Mouse (Mus musculus) testis, adult 2 months (tissue): ENCODE measurements at regions not wholly inside any gene's neighbourhood (a gene's known extent, or its start where the extent isn't known, plus 50 kb on each side); places are given as distances from the start of the nearest gene placed in this dataset.

Experiments
- H3K27ac ChIP-seq: fragments of 200-500 bp; 2 replicates; pipeline ENCODE4 v1.5.1; 2012; ENCODE audit warnings: low read depth, low read length; ENCODE audit not compliant: control insufficient read depth, insufficient read depth
- H3K27me3 ChIP-seq: fragments of 200-500 bp; 2 replicates; pipeline ENCODE4 v1.6.1; 2012; ENCODE audit warnings: mild to moderate bottlenecking, low read length, moderate library complexity; ENCODE audit not compliant: control insufficient read depth, insufficient read depth
- H3K36me3 ChIP-seq: fragments of 200-500 bp; 2 replicates; pipeline ENCODE4 v1.6.1; 2012; ENCODE audit warnings: mild to moderate bottlenecking, low read length; ENCODE audit not compliant: control insufficient read depth, insufficient read depth
- H3K4me1 ChIP-seq: fragments of 200-500 bp; 2 replicates; pipeline ENCODE4 v1.6.1; 2012; ENCODE audit warnings: low read length; ENCODE audit not compliant: control insufficient read depth, insufficient read depth
- H3K4me3 ChIP-seq: fragments of 200-500 bp; 2 replicates; pipeline ENCODE4 v1.5.1; 2012; ENCODE audit warnings: low read depth, mild to moderate bottlenecking, low read length, moderate library complexity, mixed read lengths; ENCODE audit not compliant: control insufficient read depth
- CTCF ChIP-seq: fragments of 200-500 bp; IDR thresholded peaks from 2 replicates; pipeline ENCODE4 v1.5.1; 2012; ENCODE audit warnings: low read depth, mild to moderate bottlenecking, inconsistent platforms, low read length, moderate library complexity; ENCODE audit not compliant: control insufficient read depth, insufficient read depth, insufficient replicate concordance
- POLR2A ChIP-seq: fragments of 200-500 bp; IDR thresholded peaks from 2 replicates; pipeline ENCODE4 v1.6.1; 2012; ENCODE audit warnings: low read depth, mild to moderate bottlenecking, inconsistent platforms, low read length, moderate library complexity; ENCODE audit not compliant: control insufficient read depth

GRCm38 (mm10) chr2:30693206-30694035 is 98.6 kb downstream of the Cstad start:
- Histone ChIP-seq H3K27ac (peak overlapping the region; percentile 69), H3K4me3 (peak overlapping the region; percentile 78), H3K4me1 (peaks cover 10% of the 10 kb centered on the region), H3K27me3 (no peaks in the 10 kb centered on the region), H3K36me3 (no peaks in the 10 kb centered on the region)
- TF ChIP-seq POLR2A, result peak; percentile 14; the same call in 1 of the 2 replicates
- no peak for TF ChIP-seq CTCF

GRCm38 (mm10) chr2:30692561-30693205 is 97.8 kb downstream of the Cstad start:
- Histone ChIP-seq H3K4me3 (peak overlapping the region; percentile 78), H3K4me1 (peaks cover 10% of the 10 kb centered on the region)
- TF ChIP-seq CTCF (no peak), POLR2A (no peak)

GRCm38 (mm10) chr2:30691857-30692560 is 97.2 kb downstream of the Cstad start:
- Histone ChIP-seq H3K36me3 (no peaks in the 10 kb centered on the region), H3K4me3 (peak overlapping the region; percentile 78; the same call in 1 of the 2 replicates), H3K27ac (0 out of 2 replicates have a peak overlapping the region, but pooled peaks have one; percentile 8), H3K27me3 (no peaks in the 10 kb centered on the region), H3K4me1 (peaks cover 14% of the 10 kb centered on the region)
- TF ChIP-seq POLR2A (no peak), CTCF (no peak)

More at GRCm38 (mm10) chr2:30692561-30693205, 97.8 kb downstream of the Cstad start:
- H3K27me3 ChIP-seq, result no peaks in the 10 kb centered on the region
- no peaks in the 10 kb centered on the region for H3K36me3 ChIP-seq
- no peak overlapping the region for H3K27ac ChIP-seq

GRCm38 (mm10) chr2:30690925-30691856 is 96.4 kb downstream of the Cstad start:
- 0 out of 2 replicates have a peak overlapping the region, but pooled peaks have one; percentile 8 for H3K27ac ChIP-seq
- no peaks in the 10 kb centered on the region for H3K27me3 ChIP-seq
- peaks cover 16% of the 10 kb centered on the region for H3K4me1 ChIP-seq
- H3K36me3 ChIP-seq, result no peaks in the 10 kb centered on the region
- no peak overlapping the region for H3K4me3 ChIP-seq
- TF ChIP-seq POLR2A, result no peak
- TF ChIP-seq CTCF, result no peak

- Histone ChIP-seq H3K4me1 (peaks cover 20% of the 10 kb centered on the region), H3K27ac (no peak overlapping the region), H3K36me3 (no peaks in the 10 kb centered on the region), H3K27me3 (no peaks in the 10 kb centered on the region), H3K4me3 (no peak overlapping the region)
- TF ChIP-seq POLR2A (no peak), CTCF (no peak)
Observed at GRCm38 (mm10) chr2:30690307-30690706, 95.5 kb downstream of the Cstad start.

- Histone ChIP-seq H3K4me1 (peaks cover 20% of the 10 kb centered on the region), H3K4me3 (no peak overlapping the region), H3K36me3 (no peaks in the 10 kb centered on the region), H3K27me3 (no peaks in the 10 kb centered on the region), H3K27ac (no peak overlapping the region)
- TF ChIP-seq POLR2A, result no peak
- TF ChIP-seq CTCF, result no peak
Observed at GRCm38 (mm10) chr2:30688402-30688801, 93.6 kb downstream of the Cstad start.
